Mouse (Mus musculus): ENCODE measurements around the gene Rbmx. TPM values are rescaled to one million over a fixed set of nuclear protein-coding genes. Genes with fewer than 3 reads are reported as not detected.

Rbmx gene
- polyA plus RNA-seq, 1 experiment: 54.5 TPM

GRCm38 (mm10) chrX:57393412-57393811 lies 576 bp upstream of the Rbmx start:
- Histone ChIP-seq H3K4me1 (replicated peaks; ENCODE audit: control insufficient read depth, insufficient read depth, low read length) (peaks cover 2% of the 10 kb centered on the region; the same call in 1 of the 2 replicates), H3K27ac (ENCODE audit: control insufficient read depth, insufficient read depth, low read length) (no peak overlapping the region; the same call in 1 of the 2 replicates), H3K27me3 (ENCODE audit: control insufficient read depth, insufficient read depth, low read length) (no peaks in the 10 kb centered on the region), H3K36me3 (ENCODE audit: control insufficient read depth, insufficient read depth, low read length) (peaks cover 16% of the 10 kb centered on the region), H3K4me3 (ENCODE audit: control insufficient read depth, insufficient read depth, low read length) (no peak overlapping the region)
- 8% methylated on average over 7 of the region's 7 CpGs for WGBS
- DNase-seq: no peak
- no peak for TF ChIP-seq POLR2A (IDR thresholded peaks at IDR 0.05; ENCODE audit: control insufficient read depth, extremely low read depth, insufficient read depth, low read length, poor library complexity)
- TF ChIP-seq CTCF (IDR thresholded peaks at IDR 0.05; ENCODE audit: borderline replicate concordance, control insufficient read depth, extremely low read depth, insufficient read depth, low read length, poor library complexity): no peak

GRCm38 (mm10) chrX:57380915-57381314 lies 11.9 kb downstream of the Rbmx start:
- no peak overlapping the region for H3K27ac ChIP-seq (ENCODE audit: control insufficient read depth, insufficient read depth, low read length)
- DNase-seq: no peak
- H3K27me3 ChIP-seq (ENCODE audit: control insufficient read depth, insufficient read depth, low read length): no peaks in the 10 kb centered on the region
- H3K36me3 ChIP-seq (ENCODE audit: control insufficient read depth, insufficient read depth, low read length): peaks cover 53% of the 10 kb centered on the region
- TF ChIP-seq POLR2A (IDR thresholded peaks at IDR 0.05; ENCODE audit: control insufficient read depth, extremely low read depth, insufficient read depth, low read length, poor library complexity): no peak
- TF ChIP-seq CTCF (IDR thresholded peaks at IDR 0.05; ENCODE audit: borderline replicate concordance, control insufficient read depth, extremely low read depth, insufficient read depth, low read length, poor library complexity): no peak
- WGBS: 96% methylated on average over 5 of the region's 5 CpGs
- H3K4me3 ChIP-seq (ENCODE audit: control insufficient read depth, insufficient read depth, low read length): no peak overlapping the region
- H3K4me1 ChIP-seq (replicated peaks; ENCODE audit: control insufficient read depth, insufficient read depth, low read length): peaks cover 3% of the 10 kb centered on the region

- Histone ChIP-seq H3K4me3 (ENCODE audit: control insufficient read depth, insufficient read depth, low read length) (no peak overlapping the region), H3K27ac (ENCODE audit: control insufficient read depth, insufficient read depth, low read length) (no peak overlapping the region), H3K36me3 (ENCODE audit: control insufficient read depth, insufficient read depth, low read length) (peaks cover 32% of the 10 kb centered on the region), H3K27me3 (ENCODE audit: control insufficient read depth, insufficient read depth, low read length) (no peaks in the 10 kb centered on the region), H3K4me1 (replicated peaks; ENCODE audit: control insufficient read depth, insufficient read depth, low read length) (no peaks in the 10 kb centered on the region)
- whole genome bisulfite sequencing: 95% methylated on average over 3 of the region's 3 CpGs
- TF ChIP-seq POLR2A (IDR thresholded peaks at IDR 0.05; ENCODE audit: control insufficient read depth, extremely low read depth, insufficient read depth, low read length, poor library complexity) (no peak), CTCF (IDR thresholded peaks at IDR 0.05; ENCODE audit: borderline replicate concordance, control insufficient read depth, extremely low read depth, insufficient read depth, low read length, poor library complexity) (no peak)
- DNase-seq: no peak
Observed at GRCm38 (mm10) chrX:57378579-57378978, 14.3 kb downstream of the Rbmx start.

- Histone ChIP-seq H3K27me3 (ENCODE audit: control insufficient read depth, insufficient read depth, low read length) (no peaks in the 10 kb centered on the region), H3K4me1 (replicated peaks; ENCODE audit: control insufficient read depth, insufficient read depth, low read length) (no peaks in the 10 kb centered on the region), H3K36me3 (ENCODE audit: control insufficient read depth, insufficient read depth, low read length) (peaks cover 24% of the 10 kb centered on the region), H3K4me3 (ENCODE audit: control insufficient read depth, insufficient read depth, low read length) (no peak overlapping the region), H3K27ac (ENCODE audit: control insufficient read depth, insufficient read depth, low read length) (no peak overlapping the region)
- 89% methylated on average over 3 of the region's 3 CpGs for WGBS
- no peak for DNase-seq
- TF ChIP-seq POLR2A (IDR thresholded peaks at IDR 0.05; ENCODE audit: control insufficient read depth, extremely low read depth, insufficient read depth, low read length, poor library complexity): no peak
- TF ChIP-seq CTCF (IDR thresholded peaks at IDR 0.05; ENCODE audit: borderline replicate concordance, control insufficient read depth, extremely low read depth, insufficient read depth, low read length, poor library complexity): no peak
Observed at GRCm38 (mm10) chrX:57377096-57377495, 15.7 kb downstream of the Rbmx start.

GRCm38 (mm10) chrX:57374029-57374428 lies 18.8 kb downstream of the Rbmx start:
- Histone ChIP-seq H3K36me3 (ENCODE audit: control insufficient read depth, insufficient read depth, low read length) (peaks cover 16% of the 10 kb centered on the region), H3K4me3 (ENCODE audit: control insufficient read depth, insufficient read depth, low read length) (no peak overlapping the region), H3K27me3 (ENCODE audit: control insufficient read depth, insufficient read depth, low read length) (no peaks in the 10 kb centered on the region), H3K4me1 (replicated peaks; ENCODE audit: control insufficient read depth, insufficient read depth, low read length) (no peaks in the 10 kb centered on the region), H3K27ac (ENCODE audit: control insufficient read depth, insufficient read depth, low read length) (no peak overlapping the region)
- TF ChIP-seq CTCF (IDR thresholded peaks at IDR 0.05; ENCODE audit: borderline replicate concordance, control insufficient read depth, extremely low read depth, insufficient read depth, low read length, poor library complexity) (no peak), POLR2A (IDR thresholded peaks at IDR 0.05; ENCODE audit: control insufficient read depth, extremely low read depth, insufficient read depth, low read length, poor library complexity) (no peak)
- no peak for DNase-seq
- 88% methylated on average over 2 of the region's 2 CpGs for WGBS

GRCm38 (mm10) chrX:57373543-57373942 lies 19.3 kb downstream of the Rbmx start:
- H3K27ac ChIP-seq (ENCODE audit: control insufficient read depth, insufficient read depth, low read length): no peak overlapping the region
- H3K36me3 ChIP-seq (ENCODE audit: control insufficient read depth, insufficient read depth, low read length): peaks cover 12% of the 10 kb centered on the region
- no peaks in the 10 kb centered on the region for H3K4me1 ChIP-seq (replicated peaks; ENCODE audit: control insufficient read depth, insufficient read depth, low read length)
- DNase-seq: no peak
- H3K4me3 ChIP-seq (ENCODE audit: control insufficient read depth, insufficient read depth, low read length): no peak overlapping the region
- 100% methylated on average over 2 of the region's 2 CpGs for WGBS
- H3K27me3 ChIP-seq (ENCODE audit: control insufficient read depth, insufficient read depth, low read length): no peaks in the 10 kb centered on the region
- TF ChIP-seq POLR2A (IDR thresholded peaks at IDR 0.05; ENCODE audit: control insufficient read depth, extremely low read depth, insufficient read depth, low read length, poor library complexity): no peak
- no peak for TF ChIP-seq CTCF (IDR thresholded peaks at IDR 0.05; ENCODE audit: borderline replicate concordance, control insufficient read depth, extremely low read depth, insufficient read depth, low read length, poor library complexity)

GRCm38 (mm10) chrX:57372965-57373364 lies 19.9 kb downstream of the Rbmx start:
- H3K27me3 ChIP-seq (ENCODE audit: control insufficient read depth, insufficient read depth, low read length): no peaks in the 10 kb centered on the region
- H3K4me3 ChIP-seq (ENCODE audit: control insufficient read depth, insufficient read depth, low read length): no peak overlapping the region
- H3K4me1 ChIP-seq (replicated peaks; ENCODE audit: control insufficient read depth, insufficient read depth, low read length): no peaks in the 10 kb centered on the region
- H3K27ac ChIP-seq (ENCODE audit: control insufficient read depth, insufficient read depth, low read length): no peak overlapping the region
- no peak for TF ChIP-seq POLR2A (IDR thresholded peaks at IDR 0.05; ENCODE audit: control insufficient read depth, extremely low read depth, insufficient read depth, low read length, poor library complexity)
- no peak for TF ChIP-seq CTCF (IDR thresholded peaks at IDR 0.05; ENCODE audit: borderline replicate concordance, control insufficient read depth, extremely low read depth, insufficient read depth, low read length, poor library complexity)
- DNase-seq: no peak
- 92% methylated on average over 4 of the region's 4 CpGs for WGBS
- peaks cover 10% of the 10 kb centered on the region for H3K36me3 ChIP-seq (ENCODE audit: control insufficient read depth, insufficient read depth, low read length)

Measured in thymus, adult 2 months (tissue).